Comparison of ENCODE assay signal across 9 mouse cellular contexts in the genomic region with DNA sequence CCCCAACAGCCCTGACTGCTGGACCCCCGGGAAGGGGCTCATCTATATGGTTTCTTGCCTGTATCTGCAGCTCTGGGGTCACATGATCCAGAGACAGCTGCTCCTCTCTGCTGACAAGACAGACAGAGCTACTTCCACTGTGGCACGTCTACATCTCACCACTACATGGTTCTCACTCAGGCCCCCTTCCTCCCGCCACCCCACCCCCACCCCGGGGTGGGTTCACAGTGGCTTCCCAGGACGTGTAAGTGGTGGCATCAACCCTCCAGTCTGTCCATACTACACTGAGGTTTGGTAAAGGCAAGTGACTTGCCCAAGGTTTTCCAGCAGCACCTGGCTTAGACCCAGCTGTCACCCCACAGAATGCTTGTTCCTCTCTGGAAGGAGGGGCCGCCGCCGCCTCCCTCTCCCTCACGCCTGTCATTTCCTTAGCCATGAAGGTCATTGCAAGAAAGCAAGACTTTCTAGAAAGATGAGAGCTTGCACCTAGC. TPM values are rescaled to one million over a fixed set of nuclear protein-coding genes. Genes with fewer than 3 reads are reported as not detected.
DNase-seq lines count a peak whose midpoint lies in the region; ATAC-seq and TF ChIP-seq lines count a peak whose summit lies in the region.
"Had no signal": no experiment of that assay in that cellular context is flagged by ENCODE, and none has a peak within 500 bp of the region (broad histone marks: within the 10 kb centered on the region; RNA-seq: fewer than 3 reads in every experiment).

No protein-coding gene starts in this region.

- peaks cover 58% of the 10 kb centered on the region for H3K4me1 ChIP-seq in heart, embryonic 10.5 days
- peaks cover 5% of the 10 kb centered on the region; the same call in 1 of the 2 replicates for H3K4me1 ChIP-seq in embryonic fibroblast, embryonic 13.5 days (ENCODE audit: control insufficient read depth, insufficient read depth, low read length)
- peaks cover 42% of the 10 kb centered on the region for H3K4me1 ChIP-seq in limb, embryonic 15.5 days
- H3K4me1 ChIP-seq in kidney, adult 2 months (ENCODE audit: control insufficient read depth, insufficient read depth, low read length), result peaks cover 3% of the 10 kb centered on the region; the same call in 1 of the 2 replicates

- ATAC-seq in limb, embryonic 15.5 days (ENCODE audit: insufficient number of reproducible peaks, low FRiP score, low TSS enrichment, low read depth), result no peak

- peak overlapping the region; percentile 72 for H3K4me3 ChIP-seq in heart, embryonic 10.5 days
- H3K4me3 ChIP-seq in C2C12 (ENCODE audit: insufficient read depth, poor library complexity, severe bottlenecking), result no peak overlapping the region
- H3K4me3 ChIP-seq in embryonic fibroblast, embryonic 13.5 days (ENCODE audit: insufficient read depth, low read length), result peak overlapping the region; percentile 58; the same call in 1 of the 2 replicates
- H3K4me3 ChIP-seq in limb, embryonic 15.5 days, result peak overlapping the region; percentile 82
- no peak overlapping the region for H3K4me3 ChIP-seq in kidney, adult 2 months (ENCODE audit: insufficient read depth, low read depth, low read length)
- H3K4me3 ChIP-seq: erythroblast, embryonic 14.5 days had no signal

- H3K27ac ChIP-seq in heart, embryonic 10.5 days, result 0 out of 2 replicates have a peak overlapping the region, but pooled peaks have one; percentile 83
- H3K27ac ChIP-seq in embryonic fibroblast, embryonic 13.5 days (ENCODE audit: insufficient read depth, low read length), result no peak overlapping the region
- H3K27ac ChIP-seq in limb, embryonic 15.5 days, result peak overlapping the region; percentile 95; the same call in 1 of the 2 replicates
- H3K27ac ChIP-seq in kidney, adult 2 months (ENCODE audit: insufficient read depth, low read depth, low read length), result no peak overlapping the region

- H3K9ac ChIP-seq in limb, embryonic 15.5 days, result peak overlapping the region; percentile 84; the same call in 1 of the 2 replicates

- H3K4me2 ChIP-seq in limb, embryonic 15.5 days, result peak overlapping the region; percentile 81

- H3K36me3 ChIP-seq in heart, embryonic 10.5 days, result no peaks in the 10 kb centered on the region
- no peaks in the 10 kb centered on the region for H3K36me3 ChIP-seq in C2C12 (ENCODE audit: control insufficient read depth, insufficient read depth)
- H3K36me3 ChIP-seq in limb, embryonic 15.5 days, result peaks cover 19% of the 10 kb centered on the region
- H3K36me3 ChIP-seq in kidney, adult 2 months (ENCODE audit: control insufficient read depth, insufficient read depth, low read length), result no peaks in the 10 kb centered on the region

- peaks cover 64% of the 10 kb centered on the region for H3K27me3 ChIP-seq in heart, embryonic 10.5 days (ENCODE audit: insufficient read depth, poor library complexity, severe bottlenecking)
- no peaks in the 10 kb centered on the region for H3K27me3 ChIP-seq in C2C12 (ENCODE audit: control insufficient read depth, insufficient read depth, insufficient read length)
- H3K27me3 ChIP-seq in limb, embryonic 15.5 days, result no peaks in the 10 kb centered on the region
- H3K27me3 ChIP-seq in kidney, adult 2 months (replicated peaks; ENCODE audit: control insufficient read depth, insufficient read depth, low read length), result no peaks in the 10 kb centered on the region; the same call in 1 of the 2 replicates

- DNase-seq in heart, embryonic 10.5 days (ENCODE audit: low spot score), result no peak
- DNase-seq in heart, adult 11 months, result no peak
- no peak for DNase-seq in gastrocnemius, postnatal 10 days
- DNase-seq in kidney, adult 2 months, result no peak
- DNase-seq in yolk sac, embryonic 10.5 days (ENCODE audit: low spot score), result no peak

- H3ac ChIP-seq in C2C12 (ENCODE audit: control insufficient read depth, insufficient read length, low read depth), result no peak overlapping the region

- WGBS in heart, embryonic 10.5 days, result 55% methylated on average over 9 of the region's 9 CpGs
- 38% methylated on average over 9 of the region's 9 CpGs for WGBS in limb, embryonic 15.5 days
- WGBS in kidney, adult 2 months, result 66% methylated on average over 9 of the region's 9 CpGs

- H3K79me3 ChIP-seq in C2C12 (ENCODE audit: low read depth), result no peaks in the 10 kb centered on the region

- peaks cover 8% of the 10 kb centered on the region for H3K79me2 ChIP-seq in C2C12 (ENCODE audit: control insufficient read depth, insufficient read depth)

- no peaks in the 10 kb centered on the region for H3K9me3 ChIP-seq in heart, embryonic 10.5 days
- H3K9me3 ChIP-seq in limb, embryonic 15.5 days, result no peaks in the 10 kb centered on the region

- no peak for TF ChIP-seq CTCF in C2C12 (IDR thresholded peaks at IDR 0.05; ENCODE audit: control insufficient read depth, insufficient read depth, insufficient read length)
- TF ChIP-seq CTCF in embryonic fibroblast, embryonic 13.5 days (IDR thresholded peaks at IDR 0.05; ENCODE audit: borderline replicate concordance, insufficient read depth, low read length), result no peak
- TF ChIP-seq CTCF in kidney, adult 2 months (conservative IDR thresholded peaks at IDR 0.05; ENCODE audit: insufficient read depth, insufficient read length, low read depth, low read length), result no peak

- TF ChIP-seq POLR2A in embryonic fibroblast, embryonic 13.5 days (IDR thresholded peaks at IDR 0.05; ENCODE audit: low read depth, low read length), result no peak
- TF ChIP-seq POLR2A in kidney, adult 2 months (IDR thresholded peaks at IDR 0.05; ENCODE audit: low read depth, low read length), result no peak

TF ChIP-seq in C2C12, 6 proteins besides CTCF, POLR2A, EP300 and RAD21:
- no peak for TF ChIP-seq FOSL1 (IDR thresholded peaks at IDR 0.05; ENCODE audit: insufficient read depth, low read length, poor library complexity, severe bottlenecking)
- TF ChIP-seq MYOG (IDR thresholded peaks at IDR 0.05; ENCODE audit: control insufficient read depth, extremely low read depth, insufficient read length), result no peak
- TF ChIP-seq MYOD1 (IDR thresholded peaks at IDR 0.05; ENCODE audit: control insufficient read depth, insufficient read length, low read depth), result no peak
- TF ChIP-seq MAX (IDR thresholded peaks at IDR 0.05), result no peak
- TF ChIP-seq CEBPB (IDR thresholded peaks at IDR 0.05; ENCODE audit: low read depth), result no peak
- peak; percentile 39 for TF ChIP-seq USF1 (IDR thresholded peaks at IDR 0.05; ENCODE audit: low read depth)
TF ChIP-seq in C2C12: peak in this region for 1.

RNA-seq across cellular contexts. Expression of a gene that starts 0.6 kb away (rescaled TPM):
- polyA plus RNA-seq in heart, embryonic 10.5 days (2016; fragmentation: Nextera tagmentation; extraction: Ambion mirVana), result 41.0 and 48.0 TPM in 2 replicates
- polyA plus RNA-seq in C2C12 (2012; fragmentation: generic; extraction: Trizol), result 43.5 TPM
- polyA plus RNA-seq in embryonic fibroblast, embryonic 13.5 days (2011; ENCODE audit: insufficient read length, low read depth, missing spikeins), result 41.8 and 47.6 TPM in 2 replicates
- 42.7 and 46.2 TPM in 2 replicates for polyA plus RNA-seq in limb, embryonic 15.5 days (2015; fragmentation: Nextera tagmentation; extraction: Ambion mirVana)
- 10 to 100 TPM; 31.2 to 47.2 TPM for total RNA-seq in gastrocnemius, postnatal 10 days (2021)
- 130 and 131 TPM in 2 replicates for polyA plus RNA-seq in kidney, adult 2 months (2012; rRNA removed)

RNA-seq across cellular contexts. Expression of a gene that starts 1.6 kb away (rescaled TPM):
- 4.3 and 9.4 TPM in 2 replicates for polyA plus RNA-seq in heart, embryonic 10.5 days (2016; fragmentation: Nextera tagmentation; extraction: Ambion mirVana)
- 27.7 TPM for polyA plus RNA-seq in C2C12 (2012; fragmentation: generic; extraction: Trizol)
- polyA plus RNA-seq in embryonic fibroblast, embryonic 13.5 days (2011; ENCODE audit: insufficient read length, low read depth, missing spikeins), result 37.2 and 52.6 TPM in 2 replicates
- polyA plus RNA-seq in limb, embryonic 15.5 days (2015; fragmentation: Nextera tagmentation; extraction: Ambion mirVana), result 20.5 and 26.6 TPM in 2 replicates
- total RNA-seq in gastrocnemius, postnatal 10 days (2021), result 10 to 100 TPM; 18.9 to 25.7 TPM
- 8.3 and 12.6 TPM in 2 replicates for polyA plus RNA-seq in kidney, adult 2 months (2012; rRNA removed)

RNA-seq across cellular contexts. Expression of a gene that starts 30.2 kb away (rescaled TPM):
- 41.2 and 50.5 TPM in 2 replicates for polyA plus RNA-seq in heart, embryonic 10.5 days (2016; fragmentation: Nextera tagmentation; extraction: Ambion mirVana)
- 104 TPM for polyA plus RNA-seq in C2C12 (2012; fragmentation: generic; extraction: Trizol)
- 28.8 and 30.3 TPM in 2 replicates for polyA plus RNA-seq in embryonic fibroblast, embryonic 13.5 days (2011; ENCODE audit: insufficient read length, low read depth, missing spikeins)
- polyA plus RNA-seq in limb, embryonic 15.5 days (2015; fragmentation: Nextera tagmentation; extraction: Ambion mirVana), result 58.0 and 67.7 TPM in 2 replicates
- total RNA-seq in gastrocnemius, postnatal 10 days (2021), result 10 to 100 TPM; 52.6 to 53.7 TPM
- polyA plus RNA-seq in kidney, adult 2 months (2012; rRNA removed), result 182 and 215 TPM in 2 replicates

RNA-seq across cellular contexts. Expression of a gene that starts 36.5 kb away (rescaled TPM):
- polyA plus RNA-seq in heart, embryonic 10.5 days (2016; fragmentation: Nextera tagmentation; extraction: Ambion mirVana), result not detected in 2 replicates
- polyA plus RNA-seq in C2C12 (2012; fragmentation: generic; extraction: Trizol), result not detected
- not detected in 2 replicates for polyA plus RNA-seq in embryonic fibroblast, embryonic 13.5 days (2011; ENCODE audit: insufficient read length, low read depth, missing spikeins)
- polyA plus RNA-seq in limb, embryonic 15.5 days (2015; fragmentation: Nextera tagmentation; extraction: Ambion mirVana), result 3.2 and 3.9 TPM in 2 replicates
- 1 to 10 TPM; 3.5 to 6.7 TPM for total RNA-seq in gastrocnemius, postnatal 10 days (2021)
- polyA plus RNA-seq in kidney, adult 2 months (2012; rRNA removed), result 8.0 and 9.4 TPM in 2 replicates

RNA-seq across cellular contexts. Expression of a gene that starts 44.2 kb away (rescaled TPM):
- polyA plus RNA-seq in heart, embryonic 10.5 days (2016; fragmentation: Nextera tagmentation; extraction: Ambion mirVana), result 34.4 and 46.6 TPM in 2 replicates
- 39.1 TPM for polyA plus RNA-seq in C2C12 (2012; fragmentation: generic; extraction: Trizol)
- 14.3 and 18.0 TPM in 2 replicates for polyA plus RNA-seq in embryonic fibroblast, embryonic 13.5 days (2011; ENCODE audit: insufficient read length, low read depth, missing spikeins)
- 24.9 and 26.0 TPM in 2 replicates for polyA plus RNA-seq in limb, embryonic 15.5 days (2015; fragmentation: Nextera tagmentation; extraction: Ambion mirVana)
- total RNA-seq in gastrocnemius, postnatal 10 days (2021), result 10 to 100 TPM; 38.1 to 40.7 TPM
- polyA plus RNA-seq in kidney, adult 2 months (2012; rRNA removed), result 69.7 and 80.6 TPM in 2 replicates

Comparison
In these comparisons a context has a peak if more than half of its experiments do, and no peak if none do; other contexts are left out.
1. H3K27ac ChIP-seq: peak in heart, embryonic 10.5 days (single experiment) and limb, embryonic 15.5 days (single experiment); none in embryonic fibroblast, embryonic 13.5 days (single experiment) and kidney, adult 2 months (single experiment).
2. H3K4me3 ChIP-seq: peak in heart, embryonic 10.5 days (single experiment), embryonic fibroblast, embryonic 13.5 days (single experiment) and limb, embryonic 15.5 days (single experiment); none in C2C12 (single experiment) and kidney, adult 2 months (single experiment).